ENCODE assay signal across 15 mouse cellular contexts in the genomic region with DNA sequence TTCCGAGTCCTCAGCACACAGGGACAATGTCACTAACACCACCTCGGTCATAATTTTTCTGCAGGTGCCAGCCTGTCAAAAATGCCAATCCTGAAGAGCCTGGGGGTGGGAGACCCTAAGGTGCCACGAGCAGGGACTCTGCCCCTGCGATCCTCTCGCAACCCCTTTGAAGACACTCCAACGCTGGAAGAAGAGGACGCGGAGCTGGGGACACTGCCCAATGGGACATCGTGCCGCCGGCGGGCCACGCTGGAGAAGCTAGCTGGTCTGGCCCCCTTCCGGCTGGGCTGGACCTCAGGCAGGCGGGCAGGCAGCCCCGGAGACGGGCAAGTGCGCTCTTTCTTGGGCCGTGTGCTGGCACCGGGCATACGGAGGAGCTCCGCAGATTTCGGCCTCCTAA. TPM values are rescaled to one million over a fixed set of nuclear protein-coding genes. Genes with fewer than 3 reads are reported as not detected.
DNase-seq lines count a peak whose midpoint lies in the region; ATAC-seq and TF ChIP-seq lines count a peak whose summit lies in the region.
"Had no signal": no experiment of that assay in that cellular context is flagged by ENCODE, and none has a peak within 500 bp of the region (broad histone marks: within the 10 kb centered on the region; RNA-seq: fewer than 3 reads in every experiment).

No protein-coding gene starts in this region.

- no peak for TF ChIP-seq EP300 in stomach, postnatal 0 days (optimal IDR thresholded peaks at IDR 0.05)

- H3K36me3 ChIP-seq in hindbrain, embryonic 10.5 days: no peaks in the 10 kb centered on the region
- no peaks in the 10 kb centered on the region for H3K36me3 ChIP-seq in hindbrain, embryonic 12.5 days
- no peaks in the 10 kb centered on the region for H3K36me3 ChIP-seq in midbrain, embryonic 10.5 days
- no peaks in the 10 kb centered on the region for H3K36me3 ChIP-seq in midbrain, embryonic 14.5 days (ENCODE audit: control insufficient read depth, insufficient read depth, low read length)
- no peaks in the 10 kb centered on the region for H3K36me3 ChIP-seq in embryonic facial prominence, embryonic 12.5 days
- H3K36me3 ChIP-seq in stomach, postnatal 0 days (ENCODE audit: control insufficient read depth, insufficient read depth, low read length): no peaks in the 10 kb centered on the region
- H3K36me3 ChIP-seq: G1E; liver, embryonic 12.5 days had no signal

- H3K9ac ChIP-seq in hindbrain, embryonic 12.5 days: no peak overlapping the region
- H3K9ac ChIP-seq in midbrain, embryonic 14.5 days (replicated peaks; ENCODE audit: low read length): no peak overlapping the region
- H3K9ac ChIP-seq in embryonic facial prominence, embryonic 12.5 days: no peak overlapping the region
- H3K9ac ChIP-seq in stomach, postnatal 0 days (ENCODE audit: low read length): no peak overlapping the region
- H3K9ac ChIP-seq: lung, embryonic 14.5 days had no signal

- TF ChIP-seq CTCF in stomach, postnatal 0 days (IDR thresholded peaks at IDR 0.05; ENCODE audit: low read depth): no peak

- H3K4me2 ChIP-seq in hindbrain, embryonic 12.5 days (replicated peaks): no peak overlapping the region
- H3K4me2 ChIP-seq in midbrain, embryonic 14.5 days (ENCODE audit: low read length): no peak overlapping the region
- H3K4me2 ChIP-seq in embryonic facial prominence, embryonic 12.5 days (replicated peaks): no peak overlapping the region
- H3K4me2 ChIP-seq in stomach, postnatal 0 days (replicated peaks; ENCODE audit: low read depth): no peak overlapping the region
- H3K4me2 ChIP-seq: lung, embryonic 14.5 days had no signal

- H3K4me3 ChIP-seq in hindbrain, embryonic 10.5 days: peak overlapping the region; percentile 3; the same call in 1 of the 2 replicates
- no peak overlapping the region for H3K4me3 ChIP-seq in hindbrain, embryonic 12.5 days
- peak overlapping the region; percentile 18; the same call in 1 of the 2 replicates for H3K4me3 ChIP-seq in midbrain, embryonic 10.5 days
- no peak overlapping the region for H3K4me3 ChIP-seq in midbrain, embryonic 14.5 days (replicated peaks; ENCODE audit: low read depth, low read length)
- 0 out of 2 replicates have a peak overlapping the region, but pooled peaks have one; percentile 6 for H3K4me3 ChIP-seq in embryonic facial prominence, embryonic 12.5 days
- H3K4me3 ChIP-seq in stomach, postnatal 0 days (ENCODE audit: low read depth, low read length): 0 out of 2 replicates have a peak overlapping the region, but pooled peaks have one; percentile 1
- H3K4me3 ChIP-seq: liver, embryonic 12.5 days had no signal

- peaks cover 100% of the 10 kb centered on the region for H3K27me3 ChIP-seq in hindbrain, embryonic 10.5 days (ENCODE audit: insufficient read depth, poor library complexity, severe bottlenecking)
- peaks cover 93% of the 10 kb centered on the region for H3K27me3 ChIP-seq in hindbrain, embryonic 12.5 days
- H3K27me3 ChIP-seq in midbrain, embryonic 10.5 days (ENCODE audit: low read depth, poor library complexity, severe bottlenecking): peaks cover 100% of the 10 kb centered on the region
- peaks cover 48% of the 10 kb centered on the region for H3K27me3 ChIP-seq in midbrain, embryonic 14.5 days (ENCODE audit: control insufficient read depth, insufficient read depth, low read length)
- peaks cover 72% of the 10 kb centered on the region for H3K27me3 ChIP-seq in embryonic facial prominence, embryonic 12.5 days
- no peaks in the 10 kb centered on the region; the same call in 1 of the 2 replicates for H3K27me3 ChIP-seq in stomach, postnatal 0 days (ENCODE audit: control insufficient read depth, insufficient read depth, low read length)

- ATAC-seq in hindbrain, embryonic 12.5 days (ENCODE audit: low FRiP score): no peak
- no peak for ATAC-seq in midbrain, embryonic 14.5 days (ENCODE audit: low FRiP score, low TSS enrichment)
- ATAC-seq in embryonic facial prominence, embryonic 12.5 days (ENCODE audit: insufficient number of reproducible peaks, insufficient read depth, low FRiP score, low TSS enrichment): no peak
- no peak for ATAC-seq in stomach, postnatal 0 days (ENCODE audit: low FRiP score, low TSS enrichment)
- ATAC-seq: forebrain, embryonic 14.5 days; inflammation-experienced regulatory T-cells, adult 6 months; liver, embryonic 12.5 days had no signal

- WGBS in hindbrain, embryonic 10.5 days: 20% methylated on average over 23 of the region's 23 CpGs
- 19% methylated on average over 22 of the region's 23 CpGs for WGBS in hindbrain, embryonic 12.5 days
- WGBS in midbrain, embryonic 10.5 days: 23% methylated on average over 23 of the region's 23 CpGs
- 20% methylated on average over 23 of the region's 23 CpGs for WGBS in midbrain, embryonic 14.5 days
- 23% methylated on average over 23 of the region's 23 CpGs for WGBS in embryonic facial prominence, embryonic 12.5 days
- WGBS in stomach, postnatal 0 days: 24% methylated on average over 22 of the region's 23 CpGs

- H3K4me1 ChIP-seq in hindbrain, embryonic 10.5 days (replicated peaks): peaks cover 30% of the 10 kb centered on the region
- H3K4me1 ChIP-seq in hindbrain, embryonic 12.5 days: peaks cover 10% of the 10 kb centered on the region
- peaks cover 31% of the 10 kb centered on the region for H3K4me1 ChIP-seq in midbrain, embryonic 10.5 days
- H3K4me1 ChIP-seq in midbrain, embryonic 14.5 days (ENCODE audit: control insufficient read depth, insufficient read depth, low read length): no peaks in the 10 kb centered on the region
- H3K4me1 ChIP-seq in embryonic facial prominence, embryonic 12.5 days: peaks cover 15% of the 10 kb centered on the region
- H3K4me1 ChIP-seq in stomach, postnatal 0 days (replicated peaks; ENCODE audit: control insufficient read depth, insufficient read depth): no peaks in the 10 kb centered on the region

- H3K27ac ChIP-seq in hindbrain, embryonic 10.5 days: no peak overlapping the region
- H3K27ac ChIP-seq in hindbrain, embryonic 12.5 days: no peak overlapping the region
- H3K27ac ChIP-seq in midbrain, embryonic 10.5 days (replicated peaks): no peak overlapping the region
- H3K27ac ChIP-seq in midbrain, embryonic 14.5 days (replicated peaks; ENCODE audit: low read depth, low read length): no peak overlapping the region
- no peak overlapping the region for H3K27ac ChIP-seq in embryonic facial prominence, embryonic 12.5 days
- no peak overlapping the region for H3K27ac ChIP-seq in stomach, postnatal 0 days (replicated peaks)
- H3K27ac ChIP-seq: liver, embryonic 12.5 days had no signal

- no peak for DNase-seq in hindbrain, embryonic 10.5 days (ENCODE audit: low spot score)
- DNase-seq in midbrain, embryonic 10.5 days (ENCODE audit: low spot score): no peak
- no peak for DNase-seq in midbrain, embryonic 14.5 days
- no peak for DNase-seq in stomach, postnatal 0 days (ENCODE audit: low spot score)
- DNase-seq in thymus, postnatal 4 days: no peak
- DNase-seq: cerebellum, adult 9-11 months; gastrocnemius, postnatal 25 days; lung, embryonic 14.5 days had no signal

- no peaks in the 10 kb centered on the region for H3K9me3 ChIP-seq in hindbrain, embryonic 10.5 days
- H3K9me3 ChIP-seq in hindbrain, embryonic 12.5 days (replicated peaks): no peaks in the 10 kb centered on the region
- peaks cover 4% of the 10 kb centered on the region; the same call in 1 of the 2 replicates for H3K9me3 ChIP-seq in midbrain, embryonic 10.5 days (replicated peaks)
- no peaks in the 10 kb centered on the region for H3K9me3 ChIP-seq in midbrain, embryonic 14.5 days (ENCODE audit: control insufficient read depth, low read length)
- no peaks in the 10 kb centered on the region for H3K9me3 ChIP-seq in embryonic facial prominence, embryonic 12.5 days
- H3K9me3 ChIP-seq in stomach, postnatal 0 days (ENCODE audit: control insufficient read depth, low read length): no peaks in the 10 kb centered on the region
- H3K9me3 ChIP-seq: liver, embryonic 12.5 days had no signal

RNA-seq across cellular contexts. Expression of a gene that starts 6.3 kb away (rescaled TPM):
- polyA plus RNA-seq in hindbrain, embryonic 10.5 days (2016; fragmentation: Nextera tagmentation; extraction: Ambion mirVana): 0.39 and 0.80 TPM in 2 replicates
- polyA plus RNA-seq in hindbrain, embryonic 12.5 days (2016; fragmentation: Nextera tagmentation; extraction: Ambion mirVana): 1.0 and 1.5 TPM in 2 replicates
- 0.75 and 0.81 TPM in 2 replicates for polyA plus RNA-seq in midbrain, embryonic 10.5 days (2016; fragmentation: Nextera tagmentation; extraction: Ambion mirVana)
- 0.12 and 0.29 TPM in 2 replicates for polyA plus RNA-seq in midbrain, embryonic 14.5 days (2014; fragmentation: Nextera tagmentation; extraction: Ambion mirVana)
- polyA plus RNA-seq in embryonic facial prominence, embryonic 12.5 days (2016; fragmentation: Nextera tagmentation; extraction: Ambion mirVana): 1.0 and 1.8 TPM in 2 replicates
- 0.97 and 1.1 TPM in 2 replicates for polyA plus RNA-seq in stomach, postnatal 0 days (2015; fragmentation: Nextera tagmentation; extraction: Ambion mirVana)
- polyA plus RNA-seq: inflammation-experienced regulatory T-cells, adult 6 months had no signal

RNA-seq across cellular contexts. Expression of a gene that starts 10.8 kb away (rescaled TPM):
- 9.3 and 13.6 TPM in 2 replicates for polyA plus RNA-seq in hindbrain, embryonic 10.5 days (2016; fragmentation: Nextera tagmentation; extraction: Ambion mirVana)
- polyA plus RNA-seq in hindbrain, embryonic 12.5 days (2016; fragmentation: Nextera tagmentation; extraction: Ambion mirVana): 20.0 and 21.6 TPM in 2 replicates
- polyA plus RNA-seq in midbrain, embryonic 10.5 days (2016; fragmentation: Nextera tagmentation; extraction: Ambion mirVana): 8.0 and 8.4 TPM in 2 replicates
- 18.8 and 20.3 TPM in 2 replicates for polyA plus RNA-seq in midbrain, embryonic 14.5 days (2014; fragmentation: Nextera tagmentation; extraction: Ambion mirVana)
- 16.3 and 17.9 TPM in 2 replicates for polyA plus RNA-seq in embryonic facial prominence, embryonic 12.5 days (2016; fragmentation: Nextera tagmentation; extraction: Ambion mirVana)
- polyA plus RNA-seq in stomach, postnatal 0 days (2015; fragmentation: Nextera tagmentation; extraction: Ambion mirVana): 5.2 and 5.3 TPM in 2 replicates

RNA-seq across cellular contexts. Expression of a gene that starts 38.8 kb away (rescaled TPM):
- polyA plus RNA-seq in hindbrain, embryonic 10.5 days (2016; fragmentation: Nextera tagmentation; extraction: Ambion mirVana): 2.4 and 3.8 TPM in 2 replicates
- 4.6 and 4.8 TPM in 2 replicates for polyA plus RNA-seq in hindbrain, embryonic 12.5 days (2016; fragmentation: Nextera tagmentation; extraction: Ambion mirVana)
- polyA plus RNA-seq in midbrain, embryonic 10.5 days (2016; fragmentation: Nextera tagmentation; extraction: Ambion mirVana): 2.3 and 2.4 TPM in 2 replicates
- polyA plus RNA-seq in midbrain, embryonic 14.5 days (2014; fragmentation: Nextera tagmentation; extraction: Ambion mirVana): 2.5 and 6.1 TPM in 2 replicates
- polyA plus RNA-seq in embryonic facial prominence, embryonic 12.5 days (2016; fragmentation: Nextera tagmentation; extraction: Ambion mirVana): 4.1 and 4.6 TPM in 2 replicates
- polyA plus RNA-seq in stomach, postnatal 0 days (2015; fragmentation: Nextera tagmentation; extraction: Ambion mirVana): 3.2 and 3.7 TPM in 2 replicates

RNA-seq across cellular contexts. Expression of a gene that starts 38.8 kb away (rescaled TPM):
- polyA plus RNA-seq in hindbrain, embryonic 10.5 days (2016; fragmentation: Nextera tagmentation; extraction: Ambion mirVana): 68.8 and 71.4 TPM in 2 replicates
- polyA plus RNA-seq in hindbrain, embryonic 12.5 days (2016; fragmentation: Nextera tagmentation; extraction: Ambion mirVana): 41.7 and 48.1 TPM in 2 replicates
- 65.2 and 68.2 TPM in 2 replicates for polyA plus RNA-seq in midbrain, embryonic 10.5 days (2016; fragmentation: Nextera tagmentation; extraction: Ambion mirVana)
- 30.1 and 36.6 TPM in 2 replicates for polyA plus RNA-seq in midbrain, embryonic 14.5 days (2014; fragmentation: Nextera tagmentation; extraction: Ambion mirVana)
- polyA plus RNA-seq in embryonic facial prominence, embryonic 12.5 days (2016; fragmentation: Nextera tagmentation; extraction: Ambion mirVana): 61.7 and 63.5 TPM in 2 replicates
- polyA plus RNA-seq in stomach, postnatal 0 days (2015; fragmentation: Nextera tagmentation; extraction: Ambion mirVana): 113 and 123 TPM in 2 replicates

RNA-seq across cellular contexts. Expression of a gene that starts 48.2 kb away (rescaled TPM):
- 0.09 and 0.10 TPM in 2 replicates for polyA plus RNA-seq in hindbrain, embryonic 10.5 days (2016; fragmentation: Nextera tagmentation; extraction: Ambion mirVana)
- 0.23 TPM in 1 of 2 replicates, not detected in the other for polyA plus RNA-seq in hindbrain, embryonic 12.5 days (2016; fragmentation: Nextera tagmentation; extraction: Ambion mirVana)
- polyA plus RNA-seq in midbrain, embryonic 10.5 days (2016; fragmentation: Nextera tagmentation; extraction: Ambion mirVana): 0.06 TPM in 2 replicates
- 0.51 and 0.74 TPM in 2 replicates for polyA plus RNA-seq in midbrain, embryonic 14.5 days (2014; fragmentation: Nextera tagmentation; extraction: Ambion mirVana)
- polyA plus RNA-seq in embryonic facial prominence, embryonic 12.5 days (2016; fragmentation: Nextera tagmentation; extraction: Ambion mirVana): 0.06 TPM in 1 of 2 replicates, not detected in the other
- 30.8 and 33.0 TPM in 2 replicates for polyA plus RNA-seq in stomach, postnatal 0 days (2015; fragmentation: Nextera tagmentation; extraction: Ambion mirVana)
- polyA plus RNA-seq: heart, embryonic 14.5 days; inflammation-experienced regulatory T-cells, adult 6 months; liver, embryonic 12.5 days had no signal

Comparison
In these comparisons a context has a peak if more than half of its experiments do, and no peak if none do; other contexts are left out.
1. H3K4me3 ChIP-seq: peak in hindbrain, embryonic 10.5 days (single experiment), midbrain, embryonic 10.5 days (single experiment), embryonic facial prominence, embryonic 12.5 days (single experiment) and stomach, postnatal 0 days (single experiment); none in hindbrain, embryonic 12.5 days (single experiment) and midbrain, embryonic 14.5 days (single experiment).